Mouse (Mus musculus) lung, adult 2 months (tissue): ENCODE data around the gene Tecpr1.

Experiments used
- CTCF ChIP-seq: fragments of 200-500 bp; IDR thresholded peaks from 2 replicates; pipeline ENCODE4 v1.5.1; 2011; ENCODE audit warnings: mild to moderate bottlenecking, low read length, control low read depth; ENCODE audit not compliant: insufficient read depth
- POLR2A ChIP-seq: fragments of 200-500 bp; IDR thresholded peaks from 2 replicates; pipeline ENCODE4 v1.6.1; 2011; ENCODE audit warnings: low read depth, mild to moderate bottlenecking, control low read depth, low read length, borderline replicate concordance; ENCODE audit errors: extremely low read depth

- TF ChIP-seq POLR2A (no peak), CTCF (no peak)
Measured at GRCm38 (mm10) chr5:144151270-144151669, 72.1 kb downstream of the Tecpr1 start.
